22 mouse cellular contexts compared by ENCODE assay signal in the genomic region with DNA sequence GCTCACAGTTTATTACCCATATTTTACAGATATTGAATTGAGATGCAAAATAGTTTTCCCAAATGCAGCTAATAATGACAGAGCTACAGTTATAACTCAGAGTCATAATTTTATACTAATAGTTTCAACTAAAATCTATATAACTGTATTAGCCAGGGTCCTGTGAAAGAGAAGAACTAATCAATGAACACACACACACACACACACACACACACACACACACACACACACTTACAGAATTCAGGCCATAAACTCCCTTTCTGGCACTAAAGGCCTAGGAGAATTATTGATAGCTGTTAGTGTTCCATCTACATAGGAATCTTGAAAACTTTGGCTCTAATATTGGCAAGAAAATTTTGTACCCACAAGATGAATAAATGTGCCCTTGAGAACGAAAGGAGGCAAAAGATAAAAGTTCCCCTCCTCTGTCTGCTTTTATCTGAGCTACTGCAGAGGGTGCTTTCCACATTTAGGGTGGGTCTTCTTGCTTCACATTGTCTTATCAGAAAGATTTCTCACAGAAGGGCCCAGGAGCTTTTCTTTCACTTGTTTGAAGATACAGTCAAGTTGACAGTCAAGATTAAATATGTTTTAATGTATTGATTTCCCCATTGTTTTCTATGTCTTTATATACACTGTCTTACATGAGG.
A peak's percentile ranks its signal among the peaks of the same experiment; 100 is the strongest.
DNase-seq lines count a peak whose midpoint lies in the region; ATAC-seq and TF ChIP-seq lines count a peak whose summit lies in the region.
"Had no signal": no experiment of that assay in that cellular context is flagged by ENCODE, and none has a peak within 500 bp of the region (broad histone marks: within the 10 kb centered on the region; RNA-seq: fewer than 3 reads in every experiment).

No protein-coding gene starts in this region.

- no peak overlapping the region for H3K4me3 ChIP-seq in liver, embryonic 14.5 days (ENCODE audit: insufficient read depth in 1 of 2, low read depth in 2 of 2, low read length in 2 of 2)
- H3K4me3 ChIP-seq: embryonic facial prominence, embryonic 15.5 days; forebrain, embryonic 13.5 days had no signal

- no peaks in the 10 kb centered on the region for H3K9me3 ChIP-seq in liver, embryonic 14.5 days (ENCODE audit: control insufficient read depth, low read length)
- H3K9me3 ChIP-seq: embryonic facial prominence, embryonic 15.5 days; forebrain, embryonic 13.5 days had no signal

- peak overlapping the region; percentile 20; the same call in 1 of the 2 replicates for H3K27ac ChIP-seq in liver, embryonic 14.5 days
- H3K27ac ChIP-seq: embryonic facial prominence, embryonic 15.5 days; forebrain, embryonic 13.5 days had no signal

- TF ChIP-seq CTCF in liver, embryonic 14.5 days (IDR thresholded peaks at IDR 0.05; ENCODE audit: low read depth): no peak

- peak overlapping the region; percentile 43 for H3K4me2 ChIP-seq in liver, embryonic 14.5 days (ENCODE audit: low read depth)
- H3K4me2 ChIP-seq: embryonic facial prominence, embryonic 15.5 days; forebrain, embryonic 13.5 days; midbrain, embryonic 11.5 days had no signal

- H3K36me3 ChIP-seq in liver, embryonic 14.5 days (replicated peaks; ENCODE audit: control insufficient read depth, insufficient read depth, low read depth): no peaks in the 10 kb centered on the region
- H3K36me3 ChIP-seq: embryonic facial prominence, embryonic 15.5 days had no signal

- 6% methylated on average over 1 of the region's 1 CpGs for WGBS in liver, embryonic 14.5 days (ENCODE audit: insufficient replicate concordance)

- TF ChIP-seq EP300 in liver, embryonic 14.5 days (IDR thresholded peaks at IDR 0.05; ENCODE audit: low read depth): peak; percentile 91

- peak; percentile 5 for DNase-seq in thymus, postnatal 14 days
- no peak for DNase-seq in thymus, postnatal 36 days
- DNase-seq in liver, embryonic 14.5 days (ENCODE audit: low read depth in 3 of 3, low spot score in 3 of 3): peak; percentile 70 to 76 (median 74)
- DNase-seq in right cerebral cortex, postnatal 4 days: no peak
- no peak for DNase-seq in embryo, embryonic 10 days (ENCODE audit: low spot score)
- DNase-seq in cerebellum, postnatal 14 days: no peak
- no peak for DNase-seq in adrenal gland, postnatal 14 days
- DNase-seq: adrenal gland, postnatal 10 days; B cell, adult 2 months; cerebellum, adult 2 months; embryo, embryonic 11 days; gastrocnemius, postnatal 10 days; heart, adult 18-20 months; kidney, adult 11 months; lung, adult 2 months; lung, postnatal 36 days had no signal

- H3K9ac ChIP-seq in liver, embryonic 14.5 days (replicated peaks): no peak overlapping the region
- H3K9ac ChIP-seq: embryonic facial prominence, embryonic 15.5 days; forebrain, embryonic 13.5 days had no signal

- ATAC-seq in erythroblast, adult 5-6 weeks (replicated peaks; ENCODE audit: low FRiP score, poor library complexity, severe bottlenecking): peak; percentile 43; the same call in 1 of the 2 replicates
- peak; percentile 99 for ATAC-seq in liver, embryonic 14.5 days (ENCODE audit: insufficient read depth)
- ATAC-seq: activated CD4-positive, CD25-positive, alpha-beta regulatory T cell, adult 4 months; forebrain, embryonic 13.5 days; Patski had no signal

- H3K4me1 ChIP-seq in liver, embryonic 14.5 days (replicated peaks; ENCODE audit: control insufficient read depth in 2 of 2, insufficient read depth in 2 of 2, low read length in 1 of 2): peaks cover 5 to 6% of the 10 kb centered on the region in 2 experiments
- H3K4me1 ChIP-seq: embryonic facial prominence, embryonic 15.5 days; forebrain, embryonic 13.5 days had no signal

- H3K27me3 ChIP-seq in liver, embryonic 14.5 days (ENCODE audit: control insufficient read depth, insufficient read depth, low read length): no peaks in the 10 kb centered on the region
- H3K27me3 ChIP-seq: embryonic facial prominence, embryonic 15.5 days; forebrain, embryonic 13.5 days; Patski had no signal

Comparison
In these comparisons a context has a peak if more than half of its experiments do, and no peak if none do; other contexts are left out.
1. DNase-seq: peak in thymus, postnatal 14 days (single experiment) and liver, embryonic 14.5 days (3 of 3); none in thymus, postnatal 36 days (0 of 2), right cerebral cortex, postnatal 4 days (single experiment), embryo, embryonic 10 days (single experiment), cerebellum, postnatal 14 days (0 of 2) and adrenal gland, postnatal 14 days (single experiment).